ENCODE assay signal across 30 mouse cellular contexts in genomic region chr6:143494341-143494740, GRCm38 (mm10).
DNase-seq lines count a peak whose midpoint lies in the region; ATAC-seq and TF ChIP-seq lines count a peak whose summit lies in the region.
"Had no signal": no experiment of that assay in that cellular context is flagged by ENCODE, and none has a peak within 500 bp of the region (broad histone marks: within the 10 kb centered on the region; RNA-seq: fewer than 3 reads in every experiment).

No protein-coding gene starts in this region.

- no peak overlapping the region for H3K27ac ChIP-seq in heart, embryonic 12.5 days (ENCODE audit: poor library complexity, severe bottlenecking)
- H3K27ac ChIP-seq: forebrain, embryonic 12.5 days; heart, adult 2 months; heart, embryonic 13.5 days; hindbrain, embryonic 15.5 days; limb, embryonic 12.5 days; liver, embryonic 15.5 days; neural tube, embryonic 12.5 days; stomach, postnatal 0 days had no signal

- H3K4me2 ChIP-seq in heart, embryonic 12.5 days, result no peak overlapping the region
- H3K4me2 ChIP-seq: forebrain, embryonic 12.5 days; heart, embryonic 13.5 days; hindbrain, embryonic 15.5 days; limb, embryonic 12.5 days; liver, embryonic 15.5 days; midbrain, embryonic 11.5 days; neural tube, embryonic 12.5 days had no signal

- intact Hi-C loops in left cerebral cortex, postnatal 4 days (cut with DNase I), result no loop called here
- intact Hi-C loops in left cerebral cortex, postnatal 14 days (cut with DNase I), result no loop called here

- H3K9ac ChIP-seq in heart, embryonic 12.5 days, result no peak overlapping the region
- H3K9ac ChIP-seq: forebrain, embryonic 12.5 days; heart, embryonic 13.5 days; hindbrain, embryonic 15.5 days; limb, embryonic 12.5 days; liver, embryonic 15.5 days; neural tube, embryonic 12.5 days had no signal

- H3K36me3 ChIP-seq in heart, embryonic 12.5 days, result no peaks in the 10 kb centered on the region
- H3K36me3 ChIP-seq: forebrain, embryonic 12.5 days; heart, embryonic 13.5 days; hindbrain, embryonic 15.5 days; limb, embryonic 12.5 days; liver, embryonic 15.5 days; neural tube, embryonic 12.5 days had no signal

- H3K4me1 ChIP-seq in heart, embryonic 12.5 days (replicated peaks), result no peaks in the 10 kb centered on the region
- H3K4me1 ChIP-seq: forebrain, embryonic 12.5 days; hindbrain, embryonic 15.5 days; liver, embryonic 15.5 days; neural tube, embryonic 12.5 days had no signal

- H3K4me3 ChIP-seq in heart, embryonic 12.5 days, result no peak overlapping the region
- H3K4me3 ChIP-seq: erythroblast, embryonic 14.5 days; forebrain, embryonic 12.5 days; heart, adult 2 months; heart, embryonic 13.5 days; hindbrain, embryonic 15.5 days; limb, embryonic 12.5 days; liver, embryonic 15.5 days; myocyte; neural tube, embryonic 12.5 days had no signal

- H3K27me3 ChIP-seq in heart, embryonic 12.5 days (replicated peaks), result no peaks in the 10 kb centered on the region
- H3K27me3 ChIP-seq: forebrain, embryonic 12.5 days; heart, embryonic 13.5 days; hindbrain, embryonic 15.5 days; liver, embryonic 15.5 days; neural tube, embryonic 12.5 days had no signal

- no peak for TF ChIP-seq CTCF in brain, embryonic 14.5 days (IDR thresholded peaks at IDR 0.05; ENCODE audit: borderline replicate concordance, extremely low read depth, insufficient read depth, insufficient read length)

- no peak for TF ChIP-seq POLR2A in brain, embryonic 14.5 days (IDR thresholded peaks at IDR 0.05; ENCODE audit: borderline replicate concordance, extremely low read depth, insufficient read depth, insufficient read length, poor library complexity, severe bottlenecking)

- no peak for DNase-seq in frontal cortex, postnatal 25 days (ENCODE audit: low spot score in 2 of 2)
- peak; percentile 49 for DNase-seq in left cerebral cortex, postnatal 4 days
- DNase-seq in left cerebral cortex, postnatal 14 days (ENCODE audit: low spot score in 2 of 2), result no peak
- peak; percentile 11 for DNase-seq in brain, adult 2 months (ENCODE audit: low read depth, low spot score)
- DNase-seq in brain, embryonic 14.5 days (ENCODE audit: low read depth), result peak; percentile 41
- DNase-seq: adrenal gland, postnatal 25 days; B cell, adult 2 months; cerebellum, adult 8-10 months; heart, adult 2 months; heart, postnatal 10 days; kidney, adult 8-10 months; kidney, postnatal 36 days; layer of hippocampus, postnatal 36 days; right cerebral cortex, adult 18-20 months; right cerebral cortex, postnatal 4 days; thymus, adult 18-20 months; thymus, postnatal 25 days had no signal

- peak; percentile 50; the same call in 1 of the 2 replicates for ATAC-seq in frontal cortex, adult (ENCODE audit: low TSS enrichment)
- ATAC-seq in heart, embryonic 12.5 days (ENCODE audit: insufficient number of reproducible peaks, low FRiP score), result no peak
- ATAC-seq: midbrain, embryonic 16.5 days had no signal

- H3K9me3 ChIP-seq in heart, embryonic 12.5 days (replicated peaks), result 0 out of 2 replicates have a peak, but pooled peaks cover 3% of the 10 kb centered on the region
- H3K9me3 ChIP-seq: forebrain, embryonic 12.5 days; hindbrain, embryonic 15.5 days; liver, embryonic 15.5 days; neural tube, embryonic 12.5 days had no signal

- WGBS in heart, embryonic 12.5 days, result 81% methylated on average over 11 of the region's 11 CpGs

Comparison
In these comparisons a context has a peak if more than half of its experiments do, and no peak if none do; other contexts are left out.
1. DNase-seq: peak in left cerebral cortex, postnatal 4 days (single experiment), brain, adult 2 months (single experiment) and brain, embryonic 14.5 days (single experiment); none in frontal cortex, postnatal 25 days (0 of 2) and left cerebral cortex, postnatal 14 days (0 of 2).